Mouse (Mus musculus) Muller cell, postnatal 12 days (primary cell): ENCODE data around the gene Plin4.

Experiments used
- DNase-seq: peaks from one replicate; pipeline ENCODE4 v3.0.0-alpha.2; 2015; ENCODE audit errors: inconsistent ontology term

The Plin4 gene

DNA sequence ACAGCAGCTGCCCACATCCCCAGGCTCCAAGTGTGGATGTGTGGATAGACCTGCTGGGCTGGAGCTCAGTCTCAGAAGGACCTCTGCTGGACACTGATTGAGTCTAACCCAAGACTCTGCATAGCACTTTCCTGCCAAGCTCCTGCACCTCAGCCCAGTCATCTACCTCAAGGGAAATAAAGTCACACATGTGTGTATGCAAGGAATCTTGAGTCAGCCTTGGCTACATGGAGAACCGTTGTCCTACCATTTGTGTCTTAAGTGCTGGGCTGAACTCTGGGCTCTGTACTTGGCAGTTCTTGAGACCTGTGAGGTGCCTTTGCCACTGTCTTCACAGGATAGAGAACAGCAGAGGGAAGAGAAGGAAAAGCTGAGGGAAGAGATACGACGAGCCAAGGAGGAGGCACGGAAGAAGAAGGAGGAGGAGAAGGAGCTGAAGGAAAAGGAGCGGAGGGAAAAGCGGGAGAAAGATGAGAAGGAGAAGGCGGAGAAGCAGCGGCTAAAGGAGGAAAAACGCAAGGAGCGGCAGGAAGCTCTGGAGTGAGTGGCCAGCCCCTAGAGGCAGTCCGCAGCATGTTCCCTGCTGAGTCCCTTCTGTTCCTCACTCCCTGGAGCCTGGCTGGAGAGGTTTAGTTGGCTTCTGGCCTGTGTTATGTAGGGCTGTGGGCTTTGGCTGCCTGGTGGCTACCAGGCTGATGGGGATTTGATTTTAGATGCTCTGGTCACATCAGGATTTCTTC lies 52.1 kb downstream of the Plin4 start:
- no peak for DNase-seq

DNA sequence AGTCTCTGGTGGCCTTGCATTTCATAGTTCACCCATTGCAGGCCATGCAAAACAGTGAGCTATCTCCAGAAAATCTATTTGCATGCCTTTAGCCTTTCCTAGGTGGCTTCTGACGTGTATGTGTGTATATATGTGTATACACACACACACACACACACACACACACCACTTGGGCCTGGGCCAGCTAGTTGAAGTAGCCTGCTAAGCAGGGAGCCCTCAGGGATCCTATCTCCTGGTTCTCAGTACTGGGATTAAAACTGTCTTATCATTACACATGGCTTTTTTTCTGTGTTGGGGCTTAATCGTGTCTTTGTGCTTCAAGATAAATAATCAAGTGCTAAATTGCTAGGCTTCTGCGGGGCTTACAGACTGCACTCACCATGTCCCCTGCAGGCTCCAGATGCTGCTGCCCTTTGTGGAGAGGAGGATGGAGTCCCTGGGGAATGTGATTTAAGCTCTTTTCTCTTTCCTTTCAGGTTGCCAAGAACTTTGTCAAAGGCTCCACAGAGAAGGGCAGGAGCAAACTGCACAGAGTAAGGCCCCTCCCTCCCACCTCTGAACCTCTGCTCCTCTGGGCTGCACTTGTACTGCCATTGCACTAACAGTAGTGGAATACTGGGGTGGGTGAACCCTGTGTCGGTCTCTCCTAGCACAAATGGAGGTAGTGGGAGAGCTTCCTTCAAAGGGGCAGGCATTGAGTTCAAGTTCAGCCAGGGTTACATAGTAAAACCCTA lies 53.5 kb downstream of the Plin4 start:
- no peak for DNase-seq

DNA sequence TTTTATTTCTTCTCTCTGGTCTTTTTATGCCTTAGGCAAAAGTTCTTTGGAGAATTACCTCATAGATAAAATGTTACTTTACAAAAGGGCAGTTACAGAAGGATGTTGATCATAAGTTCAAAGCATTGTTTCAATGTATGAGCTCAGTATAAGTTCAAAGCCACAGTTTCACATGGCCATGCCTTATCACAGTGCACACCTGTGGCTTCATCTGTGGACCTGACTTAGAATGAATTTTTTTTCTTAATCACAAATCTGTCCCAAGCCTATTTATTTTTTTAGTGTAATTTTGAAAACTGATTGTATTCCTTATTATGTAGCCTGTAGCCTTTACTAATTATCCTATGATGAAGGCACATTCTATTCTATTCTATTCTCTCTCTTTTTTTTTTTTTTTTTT lies 54.7 kb downstream of the Plin4 start:
- no peak for DNase-seq

DNA sequence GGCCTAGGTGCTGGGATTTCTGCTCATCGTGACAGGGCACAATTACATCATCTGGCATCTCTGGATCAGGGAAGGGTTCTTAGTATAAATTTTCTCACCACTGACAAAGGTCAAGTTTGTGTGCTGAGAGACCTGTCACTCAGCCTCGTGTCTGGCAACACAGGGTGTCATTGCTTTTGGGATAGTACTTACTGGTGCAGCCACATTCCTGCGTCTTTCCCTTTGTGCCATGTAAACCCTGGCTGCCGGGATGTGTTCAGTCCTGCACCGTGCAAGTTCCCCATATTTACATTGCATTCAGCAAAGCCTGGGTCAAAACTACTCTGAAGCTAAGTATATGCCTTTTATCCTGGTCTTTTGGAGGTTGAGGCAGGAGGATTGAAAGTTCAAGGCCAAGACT lies 58.2 kb downstream of the Plin4 start:
- no peak for DNase-seq
